ENCODE assay signal across 9 mouse cellular contexts in the genomic region with DNA sequence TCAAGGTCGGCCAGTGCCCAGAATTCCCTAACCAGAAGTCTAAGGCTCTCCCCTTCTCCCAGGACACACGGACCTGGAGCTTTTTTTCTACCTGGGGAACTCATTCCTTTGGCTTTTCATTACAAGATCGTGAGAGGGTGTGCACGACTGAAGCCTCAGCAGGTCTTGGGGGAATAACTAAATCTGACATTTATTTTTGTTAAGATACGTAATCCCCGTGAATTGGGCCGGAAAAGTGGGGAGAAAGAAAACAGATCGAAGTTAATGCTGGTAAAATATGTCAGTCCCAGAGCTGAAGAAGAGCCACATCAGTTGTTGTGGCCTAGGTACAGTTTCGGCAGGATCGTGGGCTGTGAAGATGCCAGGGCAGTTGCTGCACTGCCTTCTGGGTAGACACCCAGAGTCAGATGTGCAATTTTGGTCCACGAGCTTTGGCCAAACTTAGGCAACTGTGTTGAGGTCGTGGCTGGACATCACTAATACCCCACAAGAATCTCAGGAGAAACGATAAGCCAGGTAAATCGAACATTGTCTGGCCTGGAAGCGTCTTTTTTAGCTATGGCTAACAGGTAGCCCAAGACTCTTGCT. TPM values are rescaled to one million over a fixed set of nuclear protein-coding genes. Genes with fewer than 3 reads are reported as not detected.
A peak's percentile ranks its signal among the peaks of the same experiment; 100 is the strongest.
DNase-seq lines count a peak whose midpoint lies in the region; ATAC-seq and TF ChIP-seq lines count a peak whose summit lies in the region.
"Had no signal": no experiment of that assay in that cellular context is flagged by ENCODE, and none has a peak within 500 bp of the region (broad histone marks: within the 10 kb centered on the region; RNA-seq: fewer than 3 reads in every experiment).

No protein-coding gene starts in this region.

- TF ChIP-seq CTCF in C2C12 (IDR thresholded peaks at IDR 0.05; ENCODE audit: control insufficient read depth, insufficient read depth, insufficient read length), result no peak
- no peak for TF ChIP-seq CTCF in olfactory bulb, adult 2 months (IDR thresholded peaks at IDR 0.05; ENCODE audit: insufficient read depth, low read depth, low read length)

- WGBS in embryonic facial prominence, embryonic 14.5 days, result 29% methylated on average over 15 of the region's 15 CpGs
- 36% methylated on average over 15 of the region's 15 CpGs for WGBS in limb, embryonic 10.5 days
- WGBS in olfactory bulb, adult 2 months, result 20% methylated on average over 15 of the region's 15 CpGs

- H3K4me2 ChIP-seq in embryonic facial prominence, embryonic 14.5 days (ENCODE audit: low read depth, low read length), result peak overlapping the region; percentile 66

- no peaks in the 10 kb centered on the region for H3K79me3 ChIP-seq in C2C12 (ENCODE audit: low read depth)

- no peaks in the 10 kb centered on the region for H3K27me3 ChIP-seq in C2C12 (ENCODE audit: control insufficient read depth, insufficient read depth, insufficient read length)
- 0 out of 2 replicates have a peak, but pooled peaks cover 3% of the 10 kb centered on the region for H3K27me3 ChIP-seq in embryonic facial prominence, embryonic 14.5 days (replicated peaks; ENCODE audit: control insufficient read depth, insufficient read depth, low read length)
- no peaks in the 10 kb centered on the region for H3K27me3 ChIP-seq in limb, embryonic 10.5 days (ENCODE audit: low read depth, poor library complexity, severe bottlenecking)

- H3K4me3 ChIP-seq in C2C12 (ENCODE audit: insufficient read depth, poor library complexity, severe bottlenecking), result peak overlapping the region; percentile 21
- peak overlapping the region; percentile 66 for H3K4me3 ChIP-seq in embryonic facial prominence, embryonic 14.5 days (ENCODE audit: low read depth, low read length)
- H3K4me3 ChIP-seq in limb, embryonic 10.5 days, result peak overlapping the region; percentile 75
- peak overlapping the region; percentile 68 for H3K4me3 ChIP-seq in olfactory bulb, adult 2 months (ENCODE audit: insufficient read depth, low read depth, low read length)

- 0 out of 2 replicates have a peak, but pooled peaks have one; percentile 2 for TF ChIP-seq POLR2A in olfactory bulb, adult 2 months (IDR thresholded peaks at IDR 0.05; ENCODE audit: insufficient read depth, low read depth, low read length)

- H3K36me3 ChIP-seq in C2C12 (ENCODE audit: control insufficient read depth, insufficient read depth), result no peaks in the 10 kb centered on the region
- no peaks in the 10 kb centered on the region for H3K36me3 ChIP-seq in embryonic facial prominence, embryonic 14.5 days (ENCODE audit: control insufficient read depth, insufficient read depth, low read length)
- peaks cover 11% of the 10 kb centered on the region; the same call in 1 of the 2 replicates for H3K36me3 ChIP-seq in limb, embryonic 10.5 days

- H3K9me3 ChIP-seq in embryonic facial prominence, embryonic 14.5 days (ENCODE audit: control insufficient read depth, low read length), result no peaks in the 10 kb centered on the region
- no peaks in the 10 kb centered on the region for H3K9me3 ChIP-seq in limb, embryonic 10.5 days (replicated peaks)

- DNase-seq in frontal cortex, postnatal 25 days (ENCODE audit: low spot score in 2 of 2), result no peak
- no peak for DNase-seq in embryonic facial prominence, embryonic 14.5 days (ENCODE audit: low spot score)
- no peak for DNase-seq in limb, embryonic 10.5 days (ENCODE audit: low spot score)
- DNase-seq in left cerebral cortex, adult 11 months (ENCODE audit: low spot score), result no peak
- no peak for DNase-seq in layer of hippocampus, adult 9-11 months

- peaks cover 9% of the 10 kb centered on the region; the same call in 1 of the 2 replicates for H3K4me1 ChIP-seq in embryonic facial prominence, embryonic 14.5 days (ENCODE audit: control insufficient read depth, insufficient read depth, low read length)
- H3K4me1 ChIP-seq in limb, embryonic 10.5 days, result peaks cover 22% of the 10 kb centered on the region
- H3K4me1 ChIP-seq in olfactory bulb, adult 2 months (ENCODE audit: control insufficient read depth, insufficient read depth, low read length), result peaks cover 9% of the 10 kb centered on the region

- ATAC-seq in frontal cortex, adult (ENCODE audit: low TSS enrichment), result 0 out of 2 replicates have a peak, but pooled peaks have one; percentile 23
- ATAC-seq in embryonic facial prominence, embryonic 14.5 days (ENCODE audit: low read depth), result no peak

- H3K27ac ChIP-seq in embryonic facial prominence, embryonic 14.5 days (replicated peaks; ENCODE audit: low read depth, low read length), result peak overlapping the region; percentile 69
- H3K27ac ChIP-seq in limb, embryonic 10.5 days, result peak overlapping the region; percentile 93
- H3K27ac ChIP-seq in olfactory bulb, adult 2 months (ENCODE audit: insufficient read depth, low read depth, low read length), result peak overlapping the region; percentile 79
- H3K27ac ChIP-seq: macrophage had no signal

- no peaks in the 10 kb centered on the region for H3K79me2 ChIP-seq in C2C12 (ENCODE audit: control insufficient read depth, insufficient read depth)

- peak overlapping the region; percentile 44 for H3ac ChIP-seq in C2C12 (ENCODE audit: control insufficient read depth, insufficient read length, low read depth)

- H3K9ac ChIP-seq in embryonic facial prominence, embryonic 14.5 days (ENCODE audit: low read depth, low read length), result peak overlapping the region; percentile 79

TF ChIP-seq in C2C12, 6 proteins besides CTCF, POLR2A, EP300 and RAD21:
- TF ChIP-seq MYOG (IDR thresholded peaks at IDR 0.05; ENCODE audit: control insufficient read depth, extremely low read depth, insufficient read length), result no peak
- no peak for TF ChIP-seq MYOD1 (IDR thresholded peaks at IDR 0.05; ENCODE audit: control insufficient read depth, insufficient read length, low read depth)
- TF ChIP-seq FOSL1 (IDR thresholded peaks at IDR 0.05; ENCODE audit: insufficient read depth, low read length, poor library complexity, severe bottlenecking), result no peak
- TF ChIP-seq CEBPB (IDR thresholded peaks at IDR 0.05; ENCODE audit: low read depth), result no peak

RNA-seq across cellular contexts. Expression of a gene that starts 0.7 kb away (rescaled TPM):
- 2.7 TPM for polyA plus RNA-seq in C2C12 (2012; fragmentation: generic; extraction: Trizol)
- polyA plus RNA-seq in embryonic facial prominence, embryonic 14.5 days (2014; fragmentation: Nextera tagmentation; extraction: Ambion mirVana), result 18.0 and 23.0 TPM in 2 replicates
- polyA plus RNA-seq in limb, embryonic 10.5 days (2016; fragmentation: Nextera tagmentation; extraction: Ambion mirVana), result 28.3 and 33.4 TPM in 2 replicates
- polyA plus RNA-seq in olfactory bulb, adult 2 months (2012; ENCODE audit: insufficient read depth, insufficient read length, low replicate concordance, missing spikeins), result 129 TPM in 1 of 2 replicates, not detected in the other

RNA-seq across cellular contexts. Expression of a gene that starts 49.5 kb away (rescaled TPM):
- 0.75 TPM for polyA plus RNA-seq in C2C12 (2012; fragmentation: generic; extraction: Trizol)
- polyA plus RNA-seq in embryonic facial prominence, embryonic 14.5 days (2014; fragmentation: Nextera tagmentation; extraction: Ambion mirVana), result 22.1 and 25.4 TPM in 2 replicates
- polyA plus RNA-seq in limb, embryonic 10.5 days (2016; fragmentation: Nextera tagmentation; extraction: Ambion mirVana), result 11.0 and 19.6 TPM in 2 replicates
- not detected in 2 replicates for polyA plus RNA-seq in olfactory bulb, adult 2 months (2012; ENCODE audit: insufficient read depth, insufficient read length, low replicate concordance, missing spikeins)

RNA-seq across cellular contexts. Expression of a gene that starts 51.9 kb away (rescaled TPM):
- 0.13 TPM for polyA plus RNA-seq in C2C12 (2012; fragmentation: generic; extraction: Trizol)
- polyA plus RNA-seq in embryonic facial prominence, embryonic 14.5 days (2014; fragmentation: Nextera tagmentation; extraction: Ambion mirVana), result 0.29 and 1.1 TPM in 2 replicates
- 0.20 and 0.45 TPM in 2 replicates for polyA plus RNA-seq in limb, embryonic 10.5 days (2016; fragmentation: Nextera tagmentation; extraction: Ambion mirVana)
- polyA plus RNA-seq in olfactory bulb, adult 2 months (2012; ENCODE audit: insufficient read depth, insufficient read length, low replicate concordance, missing spikeins), result not detected in 2 replicates
- polyA plus RNA-seq: macrophage had no signal

Comparison
In these comparisons a context has a peak if more than half of its experiments do, and no peak if none do; other contexts are left out.
1. H3K4me3 ChIP-seq: peak in every context shown above with its lines; median percentile 75 in limb, embryonic 10.5 days; 68 in olfactory bulb, adult 2 months; 66 in embryonic facial prominence, embryonic 14.5 days; 21 in C2C12.